Mouse (Mus musculus): Measurements from ENCODE around the gene Hoxc13. TPM values are rescaled to one million over a fixed set of nuclear protein-coding genes. Genes with fewer than 3 reads are reported as not detected.

Hoxc13 gene
- total RNA-seq, 2 experiments from 2014 or later = not detected

GRCm38 (mm10) chr15:102934897-102935296 is 14.0 kb downstream of the Hoxc13 start:
- intact Hi-C loops (cut with DNase I) = no loop called here
- no peak for DNase-seq (ENCODE audit: low spot score)

GRCm38 (mm10) chr15:102936279-102936972 is 15.5 kb downstream of the Hoxc13 start, which contains the start of gene Hoxc12:
Hoxc12 (plus strand) TSS chr15:102936757.
- intact Hi-C loops (cut with DNase I) = no loop called here
- no peak for DNase-seq (ENCODE audit: low spot score)

- DNase-seq (ENCODE audit: low spot score) = no peak
- intact Hi-C loops (cut with DNase I) = no loop called here
Measured at GRCm38 (mm10) chr15:102937036-102937666, 16.2 kb downstream of the Hoxc13 start.

DNA sequence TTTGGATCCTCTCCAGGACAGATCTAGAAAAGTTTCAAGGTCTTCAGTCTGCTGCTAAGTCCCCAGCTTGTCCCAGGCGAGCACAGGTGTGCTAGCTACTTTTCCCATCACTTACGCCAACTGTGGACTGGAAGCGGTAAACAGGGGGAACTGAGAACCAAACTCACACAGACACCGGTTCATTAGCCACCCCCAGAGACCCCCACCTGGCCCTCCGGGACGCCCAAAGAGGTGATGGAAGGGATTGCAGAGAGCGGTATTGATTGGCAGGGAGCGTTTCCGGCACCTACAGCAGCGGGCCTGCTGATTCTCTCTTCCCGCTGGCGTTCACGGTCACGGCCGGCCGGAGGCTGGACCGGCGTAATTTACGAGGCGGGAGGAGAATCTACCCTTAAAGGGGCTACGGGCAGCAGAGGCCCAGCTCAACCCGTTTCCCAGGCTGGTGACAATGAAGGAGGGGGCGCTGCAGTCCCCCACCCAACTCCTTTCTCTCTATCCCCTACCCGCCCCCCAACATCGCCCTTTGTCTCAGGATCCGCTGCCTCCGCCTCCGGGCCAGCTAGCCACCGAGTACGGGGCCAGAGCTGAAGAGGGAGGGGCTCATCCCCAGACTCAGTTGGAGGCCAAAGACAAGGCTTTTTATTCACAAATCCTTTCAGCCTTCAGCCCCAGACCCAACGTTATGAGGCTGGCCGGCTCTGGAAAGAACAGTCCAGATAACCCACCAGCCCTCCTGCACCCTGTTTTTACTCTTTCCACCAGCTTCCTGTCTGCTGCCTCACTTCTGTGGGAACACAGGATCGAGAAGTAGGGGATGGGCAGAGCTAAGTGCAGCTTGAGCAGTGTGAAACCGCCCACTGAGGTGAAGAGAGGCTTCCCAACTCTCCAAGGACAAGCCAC is 18.6 kb downstream of the Hoxc13 start:
- intact Hi-C loops (cut with DNase I) = no loop called here
- DNase-seq (ENCODE audit: low spot score) = no peak

DNA sequence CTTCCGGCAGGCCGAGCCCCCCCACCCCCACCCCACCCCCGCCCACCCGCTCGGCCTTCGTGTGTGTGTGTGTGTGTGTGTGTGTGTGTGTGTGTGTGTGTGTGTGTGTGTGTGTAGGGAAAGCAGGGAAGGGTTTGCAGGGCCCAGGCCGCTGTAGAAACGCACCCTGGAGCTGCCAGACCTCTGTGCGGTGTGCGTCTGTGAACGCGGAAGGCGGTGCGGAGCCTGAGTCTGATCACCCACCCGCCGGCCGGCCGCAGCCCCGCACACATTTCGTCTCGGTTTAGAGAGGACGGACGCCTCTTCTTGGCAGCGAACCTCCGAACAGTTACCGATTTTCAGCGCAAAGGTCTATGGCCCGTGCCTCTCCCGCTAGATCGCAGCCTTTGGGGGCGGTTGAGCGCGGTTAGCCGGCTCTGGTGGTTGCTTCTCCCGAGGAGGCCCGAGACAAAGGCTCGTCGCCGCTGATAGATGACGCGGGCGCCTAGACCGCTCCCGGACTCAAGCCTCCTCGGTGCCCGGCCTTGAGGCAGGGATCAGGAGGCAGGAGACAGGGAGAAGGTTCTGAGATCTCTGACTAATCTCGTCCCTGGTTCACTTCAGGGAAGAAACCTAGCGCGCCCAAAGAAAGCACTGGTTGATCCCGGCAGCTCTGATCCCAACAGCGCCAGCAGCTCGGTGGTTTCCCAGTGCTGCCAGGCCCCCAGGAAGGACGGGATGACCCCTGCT is 22.0 kb downstream of the Hoxc13 start:
- intact Hi-C loops (cut with DNase I) = no loop called here
- DNase-seq (ENCODE audit: low spot score) = no peak

- intact Hi-C loops (cut with DNase I) = no loop called here
Measured at GRCm38 (mm10) chr15:102943468-102943813, 22.5 kb downstream of the Hoxc13 start.

DNA sequence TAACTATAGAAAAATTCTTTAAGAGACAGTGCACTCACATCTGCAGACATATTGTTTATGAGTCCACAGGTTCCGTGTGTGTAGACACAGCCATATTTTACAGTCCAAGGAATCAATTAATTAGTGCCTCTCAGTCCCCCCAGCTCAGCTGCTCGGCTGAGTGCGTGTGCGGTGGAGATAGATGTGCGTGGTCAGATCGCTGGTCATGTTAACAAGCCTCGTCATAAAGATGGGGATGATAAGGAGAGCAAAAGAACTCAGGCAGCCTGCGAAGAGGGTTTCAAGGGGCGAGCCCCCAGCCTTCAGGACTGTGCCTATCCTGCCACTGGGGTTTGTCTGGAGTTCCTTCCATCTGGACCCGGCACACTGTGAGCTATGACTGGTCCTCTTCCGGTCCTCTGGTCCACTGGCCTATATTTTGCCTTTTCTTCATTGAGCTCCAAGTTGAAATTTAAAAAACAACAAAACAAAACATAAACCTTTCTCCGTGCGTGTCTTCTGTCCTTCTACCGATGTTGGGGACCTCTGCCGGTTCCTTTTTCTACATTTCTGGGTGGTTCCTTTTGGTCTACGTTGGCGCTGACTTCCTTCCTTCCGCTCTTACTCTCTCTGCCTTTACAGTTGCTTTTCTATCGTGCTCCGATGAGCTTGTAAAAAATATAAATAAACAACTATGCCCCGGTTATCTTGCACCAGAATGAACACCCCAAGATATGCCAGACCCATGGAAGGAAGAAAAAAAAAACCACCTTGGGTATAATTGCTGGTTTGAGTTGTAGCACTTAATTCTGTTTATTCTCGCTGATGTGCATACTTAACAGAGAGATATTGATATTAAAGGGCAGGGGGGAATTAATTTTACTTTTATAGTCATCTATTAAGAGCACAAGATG is 24.5 kb downstream of the Hoxc13 start:
- intact Hi-C loops (cut with DNase I) = no loop called here
- DNase-seq (ENCODE audit: low spot score) = no peak

More at GRCm38 (mm10) chr15:102943468-102943813, 22.5 kb downstream of the Hoxc13 start:
- no peak for DNase-seq (ENCODE audit: low spot score)

GRCm38 (mm10) chr15:102947276-102947675 is 26.4 kb downstream of the Hoxc13 start:
- no peak for DNase-seq (ENCODE audit: low spot score)
- intact Hi-C loops (cut with DNase I) = no loop called here

GRCm38 (mm10) chr15:102948842-102949241 is 27.9 kb downstream of the Hoxc13 start:
- no peak for DNase-seq (ENCODE audit: low spot score)
- intact Hi-C loops (cut with DNase I) = no loop called here

- intact Hi-C loops (cut with DNase I) = loop anchor here (10.0 kb wide), 1 partner anchor 255 kb away; no protein-coding TSS in a partner anchor
- no peak for DNase-seq (ENCODE audit: low spot score)
Measured at GRCm38 (mm10) chr15:102949696-102950095, 28.8 kb downstream of the Hoxc13 start.

- intact Hi-C loops (cut with DNase I) = loop anchor here (10.0 kb wide), 1 partner anchor 256 kb away; no protein-coding TSS in a partner anchor
- no peak for DNase-seq (ENCODE audit: low spot score)
Measured at GRCm38 (mm10) chr15:102950877-102951276, 30.0 kb downstream of the Hoxc13 start.

- DNase-seq (ENCODE audit: low spot score) = no peak
- intact Hi-C loops (cut with DNase I) = loop anchor here (10.0 kb wide), 1 partner anchor 259 kb away; no protein-coding TSS in a partner anchor
Measured at GRCm38 (mm10) chr15:102953561-102953960, 32.7 kb downstream of the Hoxc13 start.

DNA sequence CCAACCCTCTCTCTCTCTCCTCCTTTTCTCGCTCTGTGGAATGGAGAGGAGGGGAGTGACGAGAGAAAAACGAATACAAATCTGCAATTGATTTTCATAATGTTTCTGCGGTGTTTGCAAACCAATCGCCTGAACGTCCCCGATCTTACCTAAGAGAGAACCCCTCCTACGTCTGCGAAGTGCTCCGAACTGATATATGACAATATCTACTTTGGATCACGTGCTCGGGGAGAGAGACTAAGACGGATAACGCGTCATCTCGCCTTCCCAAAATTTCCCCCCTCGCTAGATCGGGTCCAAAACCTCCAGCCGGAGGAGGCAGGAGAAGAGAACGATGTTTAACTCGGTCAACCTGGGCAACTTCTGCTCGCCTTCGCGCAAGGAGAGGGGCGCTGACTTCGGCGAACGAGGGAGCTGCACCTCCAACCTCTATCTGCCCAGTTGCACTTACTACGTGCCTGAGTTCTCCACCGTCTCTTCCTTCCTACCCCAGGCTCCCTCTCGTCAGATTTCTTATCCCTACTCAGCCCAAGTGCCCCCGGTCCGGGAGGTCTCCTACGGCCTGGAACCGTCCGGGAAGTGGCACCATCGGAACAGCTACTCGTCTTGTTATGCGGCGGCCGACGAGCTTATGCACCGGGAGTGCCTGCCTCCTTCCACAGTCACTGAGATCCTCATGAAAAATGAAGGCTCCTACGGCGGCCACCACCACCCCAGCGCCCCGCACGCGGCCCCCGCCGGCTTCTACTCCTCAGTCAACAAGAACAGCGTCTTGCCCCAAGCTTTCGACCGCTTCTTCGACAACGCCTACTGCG is 33.5 kb downstream of the Hoxc13 start, which contains the start of gene Hoxc11:
Gene Hoxc11 (plus strand): TSS at position 236 of the 815 bp plus-strand sequence.
- DNase-seq (ENCODE audit: low spot score) = no peak
- intact Hi-C loops (cut with DNase I) = loop anchor here (10.0 kb wide), 1 partner anchor 260 kb away; no protein-coding TSS in a partner anchor

DNA sequence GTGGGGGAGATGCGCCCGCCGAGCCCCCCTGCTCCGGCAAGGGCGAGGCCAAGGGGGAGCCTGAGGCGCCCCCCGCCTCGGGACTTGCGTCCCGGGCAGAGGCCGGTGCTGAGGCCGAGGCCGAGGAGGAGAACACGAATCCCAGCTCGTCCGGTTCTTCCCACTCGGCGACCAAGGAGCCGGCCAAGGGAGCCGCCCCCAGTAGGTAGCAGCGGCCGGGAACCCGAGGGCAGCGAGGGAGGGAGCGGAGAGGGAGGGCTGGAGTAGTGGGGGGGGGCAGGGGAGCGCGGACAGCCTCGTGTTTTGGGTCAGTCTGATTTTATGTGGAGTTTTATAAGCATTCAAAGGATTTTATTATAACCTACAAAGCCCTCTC is 34.1 kb downstream of the Hoxc13 start:
- no peak for DNase-seq (ENCODE audit: low spot score)
- intact Hi-C loops (cut with DNase I) = loop anchor here (10.0 kb wide), 1 partner anchor 260 kb away; no protein-coding TSS in a partner anchor

DNA sequence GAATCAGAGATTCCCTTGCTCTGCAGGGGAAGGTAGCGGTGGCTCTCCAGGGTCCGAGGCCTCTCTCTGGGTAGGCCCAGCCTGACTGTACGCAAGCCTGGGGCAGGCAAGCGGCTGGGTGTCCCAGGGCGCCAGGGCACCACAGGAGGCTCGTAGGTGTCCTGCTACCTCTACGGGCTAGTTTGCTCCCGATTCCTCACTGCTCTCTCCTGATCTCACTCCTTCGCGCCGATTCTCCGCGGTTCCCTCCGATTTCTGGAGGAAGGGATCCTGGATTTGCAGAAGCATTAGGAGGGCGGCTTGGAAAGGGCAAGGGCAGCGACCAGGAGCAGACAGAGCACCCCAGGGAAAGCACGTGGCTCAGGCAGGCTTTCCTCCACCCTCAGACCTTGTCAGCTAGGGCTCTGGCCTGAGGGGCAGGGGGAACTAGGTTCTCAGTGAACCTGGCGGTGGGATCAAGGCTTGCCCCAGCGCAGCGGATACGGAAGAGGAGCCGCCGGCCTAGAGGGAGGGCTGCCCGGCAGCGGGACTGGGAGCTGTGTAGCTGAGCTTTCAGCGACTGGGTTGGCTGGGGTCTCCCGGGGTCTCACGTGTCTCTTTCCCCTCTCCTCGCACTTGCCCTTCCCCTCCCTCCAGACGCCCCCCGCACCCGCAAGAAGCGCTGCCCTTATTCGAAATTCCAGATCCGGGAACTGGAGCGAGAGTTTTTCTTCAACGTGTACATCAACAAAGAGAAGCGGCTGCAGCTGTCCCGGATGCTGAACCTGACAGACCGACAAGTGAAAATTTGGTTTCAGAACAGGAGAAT is 35.1 kb downstream of the Hoxc13 start:
- no peak for DNase-seq (ENCODE audit: low spot score)
- intact Hi-C loops (cut with DNase I) = loop anchor here (10.0 kb wide), 1 partner anchor 261 kb away; no protein-coding TSS in a partner anchor

DNA sequence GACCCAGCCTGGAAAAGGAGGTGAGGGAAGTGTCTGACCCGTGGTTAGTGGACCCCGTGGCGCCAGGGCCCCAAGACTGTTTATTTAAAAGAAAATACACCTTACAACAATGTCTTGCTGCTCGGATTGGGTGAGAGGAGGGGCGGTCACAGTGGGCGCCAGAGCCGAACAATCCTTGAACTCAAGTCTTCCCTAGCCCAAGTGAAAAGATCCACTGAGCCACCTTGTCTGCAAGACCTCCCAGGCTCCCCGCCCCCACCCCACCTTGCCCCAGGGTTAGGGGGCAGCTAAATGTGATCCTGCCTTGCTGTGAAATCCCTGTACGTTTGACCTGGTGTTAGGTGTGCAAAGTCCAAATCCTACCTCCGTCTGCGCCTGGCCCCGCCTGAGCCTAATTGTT is 36.0 kb downstream of the Hoxc13 start:
- intact Hi-C loops (cut with DNase I) = loop anchor here (10.0 kb wide), 1 partner anchor 262 kb away; no protein-coding TSS in a partner anchor
- no peak for DNase-seq (ENCODE audit: low spot score)

Measured in heart, postnatal 25 days (tissue).